Mouse (Mus musculus) embryonic facial prominence, embryonic 13.5 days (tissue): ENCODE measurements around the gene Psg22. TPM values are rescaled to one million over a fixed set of nuclear protein-coding genes. Genes with fewer than 3 reads are reported as not detected.
"Not testable (repeated sequence)": the region's sequence is repeated elsewhere in the genome, so short reads cannot be mapped to it uniquely, and the experiment has no call there.

Experiments
- ATAC-seq: fragments of 200-750 bp; cut with Nextera tagmentation; 2 replicates; pipeline ENCODE4 v1.8.0; 2017; ENCODE audit warnings: low read depth; ENCODE audit not compliant: insufficient number of reproducible peaks, insufficient read depth, low FRiP score, low TSS enrichment
- H3K27ac ChIP-seq: fragments of 300-500 bp; sonication (generic); 2 replicates; pipeline ENCODE4 v1.5.1; 2015; ENCODE audit warnings: moderate library complexity, mild to moderate bottlenecking, inconsistent platforms
- H3K27me3 ChIP-seq: fragments of 300-500 bp; sonication (generic); 2 replicates; pipeline ENCODE4 v1.6.1; 2015; ENCODE audit warnings: mild to moderate bottlenecking, inconsistent platforms
- H3K36me3 ChIP-seq: fragments of 300-500 bp; sonication (generic); 2 replicates; pipeline ENCODE4 v1.6.1; 2015; ENCODE audit warnings: mild to moderate bottlenecking, inconsistent platforms
- H3K4me1 ChIP-seq: fragments of 300-500 bp; sonication (generic); 2 replicates; pipeline ENCODE4 v1.6.1; 2015; ENCODE audit warnings: inconsistent platforms
- H3K4me2 ChIP-seq: fragments of 300-500 bp; sonication (generic); 2 replicates; pipeline ENCODE4 v1.6.1; 2015; ENCODE audit warnings: moderate library complexity, mild to moderate bottlenecking, inconsistent platforms
- H3K4me3 ChIP-seq: fragments of 300-500 bp; sonication (generic); 2 replicates; pipeline ENCODE4 v1.5.1; 2015; ENCODE audit warnings: mild to moderate bottlenecking, inconsistent platforms
- H3K9ac ChIP-seq: fragments of 300-500 bp; sonication (generic); 2 replicates; pipeline ENCODE4 v1.6.1; 2015; ENCODE audit warnings: mild to moderate bottlenecking, inconsistent platforms
- H3K9me3 ChIP-seq: fragments of 300-500 bp; sonication (generic); 2 replicates; pipeline ENCODE4 v1.6.1; 2016; ENCODE audit warnings: inconsistent platforms
- WGBS: fragments of 180-500 bp; shearing (Covaris S2); methylation state at CpG from one replicate; pipeline ENCODE4 v1.1.7; 2015; ENCODE audit warnings: mixed read lengths; 5-methylcytosine and 5-hydroxymethylcytosine counted together
- polyA plus RNA-seq: library from polyadenylated mRNA; unstranded; fragments of >200 nt; fragmentation: Nextera tagmentation; extraction: Ambion mirVana; gene quantifications from 2 replicates; pipeline ENCODE4 v1.2.1, GENCODE M21; 2015

Gene Psg22
- not detected in 2 replicates for polyA plus RNA-seq

- Histone ChIP-seq H3K9ac (no peak within 1 kb of the TSS), H3K4me2 (no peak within 1 kb of the TSS), H3K4me3 (no peak within 1 kb of the TSS), H3K9me3 (no peaks in the 10 kb centered on the region), H3K4me1 (no peaks in the 10 kb centered on the region), H3K27ac (no peak within 1 kb of the TSS), H3K27me3 (no peaks in the 10 kb centered on the region), H3K36me3 (no peaks in the 10 kb centered on the region)
- ATAC-seq: no peak
- 38% methylated on average over 2 of the region's 2 CpGs for WGBS
These were observed at the start of gene Psg22 for GRCm38 (mm10) chr7:18717790-18718189. Psg22 (plus strand) TSS chr7:18718090.

- WGBS: 49% methylated on average over 2 of the region's 2 CpGs
- Histone ChIP-seq H3K9ac (no peak overlapping the region), H3K27me3 (no peaks in the 10 kb centered on the region), H3K4me3 (no peak overlapping the region), H3K4me2 (no peak overlapping the region), H3K27ac (no peak overlapping the region), H3K4me1 (no peaks in the 10 kb centered on the region), H3K36me3 (no peaks in the 10 kb centered on the region), H3K9me3 (no peaks in the 10 kb centered on the region)
- ATAC-seq: no peak
These were observed 38.1 kb upstream of the Psg22 start for GRCm38 (mm10) chr7:18679772-18680171.

- no peak overlapping the region for H3K4me3 ChIP-seq
- no peaks in the 10 kb centered on the region for H3K9me3 ChIP-seq
- no peaks in the 10 kb centered on the region for H3K27me3 ChIP-seq
- no peak overlapping the region for H3K4me2 ChIP-seq
- ATAC-seq: no peak
- H3K36me3 ChIP-seq: no peaks in the 10 kb centered on the region
- no peak overlapping the region for H3K27ac ChIP-seq
- no peaks in the 10 kb centered on the region for H3K4me1 ChIP-seq
- H3K9ac ChIP-seq: no peak overlapping the region
These were observed 32.3 kb upstream of the Psg22 start for GRCm38 (mm10) chr7:18685586-18685985.

GRCm38 (mm10) chr7:18686085-18686484 lies 31.8 kb upstream of the Psg22 start, which contains the start of gene Psg20:
Psg20 (minus strand) TSS chr7:18686185.
- ATAC-seq: no peak
- Histone ChIP-seq H3K9me3 (no peaks in the 10 kb centered on the region), H3K4me2 (no peak within 1 kb of the TSS), H3K4me3 (no peak within 1 kb of the TSS), H3K27ac (no peak within 1 kb of the TSS), H3K9ac (no peak within 1 kb of the TSS), H3K27me3 (no peaks in the 10 kb centered on the region), H3K36me3 (no peaks in the 10 kb centered on the region), H3K4me1 (no peaks in the 10 kb centered on the region)
- 57% methylated on average over 2 of the region's 2 CpGs for WGBS

- H3K4me2 ChIP-seq, H3K36me3 ChIP-seq, H3K4me1 ChIP-seq, H3K9ac ChIP-seq, ATAC-seq, H3K4me3 ChIP-seq, H3K27me3 ChIP-seq, H3K9me3 ChIP-seq, H3K27ac ChIP-seq: not testable (repeated sequence)
- 68% methylated on average over 4 of the region's 4 CpGs for WGBS
These were observed 7.6 kb upstream of the Psg22 start for GRCm38 (mm10) chr7:18710331-18710730.

- no peaks in the 10 kb centered on the region for H3K4me1 ChIP-seq
- H3K36me3 ChIP-seq: no peaks in the 10 kb centered on the region
- H3K4me2 ChIP-seq: no peak overlapping the region
- no peak overlapping the region for H3K9ac ChIP-seq
- no peaks in the 10 kb centered on the region for H3K9me3 ChIP-seq
- ATAC-seq: no peak
- WGBS: 63% methylated on average over 1 of the region's 1 CpGs
- no peak overlapping the region for H3K4me3 ChIP-seq
- no peak overlapping the region for H3K27ac ChIP-seq
- H3K27me3 ChIP-seq: no peaks in the 10 kb centered on the region
These were observed 7.0 kb upstream of the Psg22 start for GRCm38 (mm10) chr7:18710846-18711245.

- H3K27me3 ChIP-seq: no peaks in the 10 kb centered on the region
- no peak overlapping the region for H3K27ac ChIP-seq
- H3K36me3 ChIP-seq: no peaks in the 10 kb centered on the region
- no peaks in the 10 kb centered on the region for H3K9me3 ChIP-seq
- WGBS: 71% methylated on average over 4 of the region's 4 CpGs
- no peak overlapping the region for H3K4me3 ChIP-seq
- H3K4me2 ChIP-seq: no peak overlapping the region
- H3K9ac ChIP-seq: no peak overlapping the region
- no peak for ATAC-seq
- H3K4me1 ChIP-seq: no peaks in the 10 kb centered on the region
These were observed 2.3 kb upstream of the Psg22 start for GRCm38 (mm10) chr7:18715546-18715945.

- Histone ChIP-seq H3K9me3 (no peaks in the 10 kb centered on the region), H3K27me3 (no peaks in the 10 kb centered on the region), H3K4me2 (no peak overlapping the region), H3K36me3 (no peaks in the 10 kb centered on the region), H3K4me3 (no peak overlapping the region), H3K27ac (no peak overlapping the region), H3K9ac (no peak overlapping the region), H3K4me1 (no peaks in the 10 kb centered on the region)
- ATAC-seq: no peak
- WGBS: 88% methylated on average over 6 of the region's 6 CpGs
These were observed 6.1 kb downstream of the Psg22 start for GRCm38 (mm10) chr7:18724001-18724400.

GRCm38 (mm10) chr7:18725931-18726330 lies 8.0 kb downstream of the Psg22 start:
- not testable (repeated sequence) for H3K9ac ChIP-seq, H3K9me3 ChIP-seq, H3K36me3 ChIP-seq, H3K4me2 ChIP-seq, H3K27me3 ChIP-seq, H3K4me1 ChIP-seq, ATAC-seq, H3K4me3 ChIP-seq, H3K27ac ChIP-seq

- ATAC-seq: no peak
- Histone ChIP-seq H3K4me2 (no peak overlapping the region), H3K4me1 (no peaks in the 10 kb centered on the region), H3K9me3 (no peaks in the 10 kb centered on the region), H3K9ac (no peak overlapping the region), H3K27me3 (no peaks in the 10 kb centered on the region), H3K36me3 (no peaks in the 10 kb centered on the region), H3K4me3 (no peak overlapping the region), H3K27ac (no peak overlapping the region)
- 79% methylated on average over 1 of the region's 1 CpGs for WGBS
These were observed 10.5 kb downstream of the Psg22 start for GRCm38 (mm10) chr7:18728391-18728790.

GRCm38 (mm10) chr7:18733111-18733510 lies 15.2 kb downstream of the Psg22 start:
- no peak overlapping the region for H3K9ac ChIP-seq
- H3K4me2 ChIP-seq: no peak overlapping the region
- no peak for ATAC-seq
- no peaks in the 10 kb centered on the region for H3K9me3 ChIP-seq
- no peak overlapping the region for H3K4me3 ChIP-seq
- no peaks in the 10 kb centered on the region for H3K36me3 ChIP-seq
- H3K4me1 ChIP-seq: no peaks in the 10 kb centered on the region
- H3K27ac ChIP-seq: no peak overlapping the region
- H3K27me3 ChIP-seq: no peaks in the 10 kb centered on the region

- H3K27ac ChIP-seq: no peak overlapping the region
- H3K4me3 ChIP-seq: no peak overlapping the region
- no peak overlapping the region for H3K9ac ChIP-seq
- WGBS: 89% methylated on average over 1 of the region's 1 CpGs
- H3K9me3 ChIP-seq: no peaks in the 10 kb centered on the region
- no peaks in the 10 kb centered on the region for H3K4me1 ChIP-seq
- ATAC-seq: no peak
- no peaks in the 10 kb centered on the region for H3K27me3 ChIP-seq
- H3K36me3 ChIP-seq: no peaks in the 10 kb centered on the region
- H3K4me2 ChIP-seq: no peak overlapping the region
These were observed 16.6 kb downstream of the Psg22 start for GRCm38 (mm10) chr7:18734451-18734850.
